Mouse (Mus musculus): ENCODE results near the gene Apoh.

DNA sequence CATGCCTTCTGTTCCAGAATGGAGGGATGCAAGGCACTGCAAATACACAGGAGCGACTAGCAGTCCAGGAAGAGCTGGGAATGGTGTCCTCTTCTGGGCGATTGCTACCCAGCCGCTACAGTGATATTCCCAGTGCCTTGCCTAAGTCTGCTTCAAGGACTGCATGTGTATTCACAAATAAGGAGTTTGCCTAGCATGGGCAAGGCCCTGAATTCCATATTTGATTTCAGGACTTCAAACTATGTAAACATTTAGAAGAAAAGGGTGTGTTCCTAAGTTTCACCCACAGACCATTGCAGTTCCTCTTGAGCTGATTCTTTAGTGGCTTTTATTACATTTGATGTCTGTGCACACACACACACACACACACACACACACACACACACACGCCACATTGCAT is 39.4 kb upstream of the Apoh start:
- TF ChIP-seq TBP (IDR thresholded peaks at IDR 0.05; ENCODE audit: low read depth, low read length) (no peak), EP300 (IDR thresholded peaks at IDR 0.05; ENCODE audit: low read depth in 1 of 2, low read length in 2 of 2) (no peak), POLR2A (IDR thresholded peaks at IDR 0.05; ENCODE audit: control insufficient read depth in 1 of 2, insufficient read depth in 1 of 2, low read depth in 1 of 2, low read length in 2 of 2, poor library complexity in 1 of 2) (no peak), NRF1 (IDR thresholded peaks at IDR 0.05; ENCODE audit: insufficient read depth, low read depth, low read length, poor library complexity, severe bottlenecking) (no peak)

Data from MEL (cell line).